Mouse (Mus musculus) testis, postnatal 10 days (tissue): Measurements from ENCODE around the gene Hoxa6.

Experiments
- DNase-seq: peaks from one replicate; pipeline ENCODE4 v3.0.0; 2021; ENCODE audit warnings: low spot score

Hoxa6 gene

DNA sequence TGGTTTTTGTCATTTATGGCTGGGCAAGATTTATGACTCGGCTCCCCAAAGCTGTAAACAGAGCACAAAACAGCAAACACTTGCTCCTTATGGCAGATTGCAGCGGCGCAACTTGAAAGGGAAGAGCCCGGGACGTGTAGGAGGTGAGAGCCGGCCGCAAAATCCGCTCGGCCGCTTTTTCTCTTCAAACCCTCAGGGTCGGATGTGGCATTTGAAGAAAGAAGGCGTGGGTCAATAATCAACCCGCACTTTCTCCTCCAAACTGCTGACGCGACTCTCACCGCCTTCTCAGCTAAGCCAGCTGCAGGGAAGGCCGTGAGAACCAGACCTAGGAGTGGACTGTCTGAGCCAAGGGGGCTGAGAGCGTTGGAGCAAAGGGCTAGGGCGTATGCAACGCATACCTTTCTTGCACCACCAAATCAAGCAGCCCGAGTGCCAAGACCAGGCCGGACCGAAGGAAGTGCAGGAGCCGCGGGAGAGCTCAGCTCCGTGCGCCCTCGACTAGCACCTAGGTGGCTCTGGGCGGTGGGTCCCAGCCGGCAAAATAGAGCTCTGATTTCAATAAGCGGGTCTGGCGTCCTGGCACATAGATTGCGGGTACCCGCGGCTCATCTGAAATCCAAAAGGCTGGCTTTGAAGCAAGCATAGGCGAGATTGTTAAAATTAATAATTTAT is 31.3 kb downstream of the Hoxa6 start, which contains the start of gene 5730596B20Rik:
Gene 5730596B20Rik (plus strand): TSS at position 438 of the 675 bp plus-strand sequence.
- peak; percentile 41 for DNase-seq

DNA sequence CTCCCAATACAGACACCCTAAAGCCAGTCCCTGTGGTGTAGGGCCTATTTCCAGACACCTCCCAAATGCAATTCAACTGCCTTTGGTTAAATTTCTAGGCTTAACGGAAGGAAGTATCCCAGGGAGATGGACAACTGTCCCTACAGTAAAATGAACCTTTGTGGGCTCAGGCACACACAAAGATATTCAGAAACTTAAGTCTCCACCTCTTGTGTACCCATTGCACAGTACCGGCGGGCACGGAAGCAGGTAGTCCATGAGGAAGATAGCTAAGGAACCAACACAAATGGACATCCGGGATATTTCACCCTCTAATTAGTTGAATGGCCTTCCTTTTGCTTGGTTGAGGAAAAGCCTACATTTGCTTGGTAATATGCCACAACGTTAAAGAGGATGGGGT is 32.1 kb downstream of the Hoxa6 start:
- no peak for DNase-seq

DNA sequence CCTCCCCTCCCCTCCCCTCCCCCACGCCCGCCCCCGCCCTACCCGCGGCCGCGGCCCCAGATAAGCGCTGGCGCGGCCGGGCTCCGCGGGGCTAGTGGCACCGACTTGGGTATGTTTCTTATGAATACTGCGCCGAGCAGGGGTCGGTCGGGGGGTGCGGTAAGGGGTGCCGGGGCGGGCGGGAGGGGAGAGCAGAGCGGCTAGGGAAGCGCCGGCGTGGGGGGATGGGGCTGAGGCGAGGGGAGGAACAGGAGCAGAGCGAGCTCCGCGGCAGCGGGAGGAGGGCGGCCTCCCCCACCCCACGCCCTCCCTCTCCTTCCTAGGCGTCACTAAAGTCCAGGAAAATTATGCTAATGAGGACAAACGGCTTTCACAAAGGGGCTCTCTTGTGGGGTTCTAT is 32.7 kb downstream of the Hoxa6 start:
- DNase-seq: peak; percentile 60

DNA sequence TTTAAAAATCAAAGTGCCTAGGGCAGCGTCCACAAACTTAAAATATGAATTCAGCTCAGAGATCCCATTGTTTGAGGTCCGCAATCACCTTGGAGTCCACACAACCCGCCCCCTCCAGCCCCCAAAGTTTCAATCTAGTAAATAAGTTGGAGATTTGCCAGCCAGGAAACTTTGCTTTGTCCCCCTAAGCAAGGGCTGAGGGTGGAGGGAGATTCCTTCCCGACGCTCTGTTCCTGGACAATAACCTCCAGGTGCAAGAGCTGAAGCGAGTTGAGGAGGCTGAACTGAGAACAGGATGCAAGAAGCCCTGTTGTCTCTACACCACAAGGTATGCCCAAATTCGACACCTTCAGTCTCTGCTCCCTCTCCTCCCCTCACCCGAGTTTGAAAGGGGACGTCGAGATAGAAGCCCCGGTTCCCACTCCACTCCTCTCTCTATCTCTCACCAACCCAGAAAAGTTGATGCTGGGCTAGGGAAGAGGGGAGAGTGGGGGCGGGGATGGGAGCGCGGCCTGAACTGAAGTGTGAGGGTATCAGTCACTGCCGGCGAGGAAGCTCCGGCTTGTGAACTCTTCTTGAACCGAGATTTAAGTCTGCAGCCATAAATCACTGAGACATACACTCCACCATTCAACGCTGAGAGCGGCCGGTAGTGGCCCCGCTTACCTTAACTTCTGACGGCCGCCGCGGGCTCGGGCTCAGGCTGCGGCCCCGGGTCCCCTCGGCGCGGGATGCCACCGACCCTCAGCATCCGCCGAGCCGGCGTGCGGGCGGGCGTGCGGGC is 33.4 kb downstream of the Hoxa6 start:
- peak; percentile 47 for DNase-seq

DNA sequence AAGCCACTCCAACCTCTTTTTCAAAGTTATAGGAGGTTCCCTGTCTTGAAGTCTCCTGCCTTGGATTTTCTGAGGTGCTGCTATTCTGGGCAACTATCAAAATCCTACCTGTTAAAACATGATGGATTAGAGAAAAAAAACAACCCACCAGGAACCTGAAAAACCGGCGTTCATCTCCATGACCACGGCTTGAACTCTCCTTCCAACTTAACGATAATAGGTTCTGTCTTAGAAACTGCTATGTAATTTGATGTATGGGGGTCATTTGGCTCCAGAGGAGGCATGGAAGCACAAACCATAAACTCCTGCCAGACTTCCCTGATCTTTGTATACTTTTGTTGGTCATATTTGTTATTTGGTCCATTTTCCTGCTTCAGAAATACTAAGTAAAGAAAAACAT is 34.9 kb downstream of the Hoxa6 start:
- DNase-seq: no peak

DNA sequence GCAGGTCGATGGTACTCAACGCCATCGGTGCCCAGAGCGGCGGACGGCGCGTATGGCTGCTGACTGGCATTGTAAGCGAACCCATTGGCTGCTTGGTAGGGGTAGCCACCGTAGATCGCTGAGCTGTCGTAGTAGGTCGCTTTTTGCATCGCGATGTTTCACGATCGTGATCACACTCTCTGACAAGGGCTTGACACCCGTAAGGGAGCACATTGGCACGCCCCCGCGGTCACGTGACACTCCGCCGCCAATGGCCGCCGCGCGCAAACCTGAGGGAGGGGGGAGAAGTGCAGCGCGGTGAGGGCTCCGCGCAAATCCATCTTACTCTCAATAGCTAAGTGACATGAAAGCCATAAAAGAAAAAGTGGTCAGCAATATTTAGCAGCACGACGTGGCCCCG is 36.0 kb downstream of the Hoxa6 start:
- DNase-seq: peak; percentile 82

DNA sequence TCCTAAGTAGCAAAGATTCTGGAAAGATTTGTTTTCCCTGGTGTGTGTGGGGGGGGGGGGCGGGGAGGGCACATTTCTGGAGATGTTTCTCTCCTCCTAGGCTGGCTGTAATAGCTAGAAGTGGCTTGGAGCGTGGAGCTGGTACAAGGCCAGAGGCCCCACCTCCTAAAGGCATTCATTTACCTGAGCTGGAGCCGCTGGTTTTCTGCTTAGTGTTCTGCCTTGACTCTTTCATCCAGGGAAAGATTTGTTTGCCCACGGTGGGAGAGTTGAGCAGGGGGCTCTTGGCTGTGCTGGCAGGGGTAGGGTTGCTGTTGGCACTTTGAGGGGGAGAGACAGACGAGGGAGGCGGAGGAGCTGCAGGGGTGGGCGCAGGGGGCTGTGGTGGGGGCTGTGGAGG is 36.6 kb downstream of the Hoxa6 start:
- DNase-seq: no peak

DNA sequence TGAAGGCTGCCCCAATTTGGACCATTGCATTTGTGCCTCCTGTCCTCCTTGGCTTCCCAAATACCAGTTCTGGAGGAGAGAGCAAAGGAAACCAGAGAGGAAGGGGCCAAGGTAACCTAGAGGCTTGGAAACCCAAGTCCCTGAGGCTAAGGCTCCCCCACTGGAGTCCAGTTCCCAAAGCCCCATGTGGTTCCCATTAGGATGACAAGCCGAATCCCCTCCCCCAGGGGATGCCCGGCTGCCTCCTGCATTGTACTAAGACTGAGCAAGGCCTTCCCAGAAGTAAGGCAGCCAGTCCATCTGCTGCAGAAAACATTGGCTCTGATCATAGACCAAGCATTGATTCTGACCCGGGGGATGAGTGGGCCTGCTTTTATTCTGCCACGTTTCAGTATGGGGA is 37.2 kb downstream of the Hoxa6 start:
- DNase-seq: no peak

DNA sequence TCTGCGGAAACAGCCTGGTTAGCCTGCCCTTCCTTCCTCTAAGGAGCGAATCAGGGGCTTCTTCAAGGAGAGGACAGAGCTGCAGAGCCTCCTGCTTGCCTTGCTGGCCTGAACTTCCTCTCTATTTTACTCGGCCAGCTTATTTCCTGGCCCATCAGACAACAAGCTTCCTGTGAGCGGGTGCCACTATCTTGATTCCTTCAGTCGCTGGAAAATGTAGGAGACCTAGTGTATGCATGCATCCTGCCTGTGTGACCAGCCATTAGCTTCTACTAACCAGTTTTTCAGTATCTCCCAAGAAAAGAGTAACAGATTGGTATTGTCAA is 37.7 kb downstream of the Hoxa6 start:
- DNase-seq: no peak

DNA sequence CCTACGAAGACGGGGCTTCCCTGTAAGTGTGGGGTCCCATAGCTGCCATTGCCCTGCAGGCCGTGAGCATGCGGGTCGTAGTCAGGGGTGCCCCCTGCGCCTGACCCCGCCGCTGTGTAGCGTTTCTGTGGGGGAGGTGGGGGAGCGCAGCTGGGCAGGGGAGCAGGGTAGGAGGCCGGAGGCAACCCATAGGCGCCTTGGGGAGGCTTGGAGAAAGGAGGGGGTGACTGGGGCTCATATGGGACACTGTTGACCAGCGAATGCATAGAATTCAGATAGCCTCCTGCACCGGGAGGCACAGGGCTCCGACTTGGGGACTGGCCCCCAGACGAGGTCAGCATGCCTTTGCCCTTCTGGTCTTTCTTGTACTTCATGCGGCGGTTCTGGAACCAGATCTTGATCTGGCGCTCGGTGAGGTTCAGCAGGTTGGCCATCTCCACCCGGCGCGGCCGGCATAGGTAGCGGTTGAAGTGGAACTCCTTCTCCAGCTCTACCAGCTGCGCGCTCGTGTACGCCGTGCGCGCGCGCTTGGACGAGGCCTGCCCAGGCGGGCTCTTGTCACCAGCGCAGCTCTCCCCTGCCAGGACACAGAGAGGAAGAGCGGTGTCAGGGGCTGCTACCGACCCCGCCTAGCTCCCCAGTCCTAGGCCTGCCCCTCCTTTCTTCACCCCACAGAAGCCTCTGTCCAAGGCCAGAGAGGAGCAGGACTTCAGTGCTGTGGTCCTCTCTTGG is 38.2 kb downstream of the Hoxa6 start:
- DNase-seq: no peak

DNA sequence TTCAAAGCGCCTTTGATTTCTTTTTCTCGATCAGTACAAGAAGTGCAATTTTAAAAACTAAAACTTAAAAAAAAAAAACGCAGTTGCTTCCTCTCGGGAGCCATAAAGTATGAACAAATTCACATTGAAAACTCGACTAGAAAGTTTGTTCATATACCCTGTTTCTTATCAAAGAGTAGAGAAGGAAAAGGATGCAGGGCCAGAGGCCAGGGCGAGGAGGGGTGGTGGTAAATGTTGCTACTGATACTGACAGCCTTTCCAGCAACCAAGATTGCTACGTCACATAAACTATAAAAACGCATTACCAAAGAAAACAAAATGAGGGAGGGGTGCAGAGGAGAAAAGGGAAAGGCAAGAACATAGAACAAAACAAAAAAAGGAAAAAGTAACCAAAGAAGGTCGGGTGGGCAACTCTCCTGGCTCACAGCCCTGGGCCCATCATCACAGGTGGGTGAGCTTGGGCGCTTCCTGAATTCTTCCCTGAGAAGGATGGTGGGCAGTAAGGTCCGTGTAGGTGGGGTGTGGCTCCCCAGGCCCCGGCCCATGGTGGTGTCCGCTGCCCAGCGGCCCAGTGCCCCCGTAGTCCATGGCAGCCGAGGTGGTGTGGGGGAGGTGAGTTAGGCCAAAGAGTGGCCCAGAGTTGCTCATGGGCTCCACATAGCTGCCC is 38.9 kb downstream of the Hoxa6 start:
- DNase-seq: no peak

DNA sequence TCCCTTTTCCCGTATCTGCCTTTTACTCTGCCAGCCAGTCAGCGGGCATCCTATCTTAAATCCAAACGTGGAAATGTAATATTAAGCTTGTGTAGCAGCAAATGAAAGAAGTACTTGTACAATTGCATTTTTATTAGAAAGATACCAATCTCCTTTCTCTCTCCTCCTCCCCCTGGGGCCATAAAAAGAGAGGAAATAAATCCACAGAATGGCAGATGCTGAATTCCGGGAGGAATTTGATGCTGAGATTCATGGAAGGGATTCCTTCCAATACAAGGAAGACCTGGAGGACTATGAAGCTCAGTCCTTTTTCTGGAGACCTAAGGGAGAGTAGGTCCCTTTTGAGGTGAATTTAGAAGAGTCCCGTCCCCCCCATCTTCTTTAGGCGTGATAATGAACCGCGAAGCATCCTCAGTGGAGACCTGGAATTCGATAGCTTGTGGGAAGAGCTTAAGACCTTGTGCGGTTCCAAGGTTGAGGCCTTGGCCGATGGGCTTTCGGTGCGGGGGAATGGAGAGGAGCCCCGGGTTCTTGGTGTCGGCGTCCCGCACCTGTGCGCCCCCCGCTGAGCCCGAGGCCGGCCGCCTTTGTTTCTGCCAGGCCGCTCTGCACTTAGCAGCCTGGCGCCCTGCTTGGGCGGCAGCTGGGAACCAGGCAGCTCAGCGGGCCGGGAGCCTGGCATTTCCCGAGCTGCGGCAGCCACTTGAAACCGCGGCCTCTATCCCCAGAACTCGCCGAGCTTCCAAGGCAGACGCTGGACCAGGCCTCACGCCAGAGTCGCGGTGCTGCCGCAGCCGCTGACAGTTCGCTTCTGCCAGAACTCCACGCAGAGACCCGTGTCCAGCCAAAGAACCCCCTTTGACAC is 40.1 kb downstream of the Hoxa6 start:
- DNase-seq: no peak

DNA sequence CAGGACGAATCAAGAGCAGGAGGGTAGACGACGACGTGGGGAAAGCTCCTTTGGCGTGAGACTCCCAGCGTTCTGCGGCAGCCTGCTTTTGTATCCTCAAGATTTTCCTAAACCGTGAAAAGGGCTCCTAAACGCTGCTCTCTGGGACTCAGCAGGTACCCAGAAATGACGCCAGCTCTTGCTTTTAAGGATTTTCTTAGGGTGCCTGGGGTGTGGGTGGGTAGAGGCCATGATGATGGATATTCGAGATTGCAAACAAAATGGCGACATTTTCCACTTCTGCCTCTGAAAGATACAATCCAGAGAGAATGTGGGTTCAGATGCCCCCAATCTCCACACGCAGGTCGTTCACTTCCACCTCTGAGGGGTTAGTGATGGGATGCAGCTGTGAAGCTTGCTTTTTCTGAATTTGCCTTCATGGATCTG is 40.8 kb downstream of the Hoxa6 start:
- no peak for DNase-seq

DNA sequence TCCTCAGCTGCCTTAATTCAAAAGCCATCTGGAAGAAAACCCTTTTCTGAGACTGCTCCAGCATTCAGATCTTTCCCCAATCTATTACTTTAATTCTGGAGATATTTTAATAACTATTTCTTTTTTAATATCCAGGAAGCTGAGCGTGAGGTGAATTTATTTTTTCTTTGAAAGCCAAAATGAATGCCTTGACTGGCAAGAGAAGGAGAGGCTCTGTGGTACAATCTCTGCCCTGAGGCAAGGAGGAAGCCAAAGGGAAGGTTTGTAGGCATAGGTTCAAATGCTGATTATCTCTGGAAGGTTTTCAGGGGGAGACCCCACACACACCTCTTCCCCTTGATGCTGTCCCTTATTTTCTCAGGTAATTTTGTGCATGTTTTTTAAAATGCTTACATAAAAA is 41.3 kb downstream of the Hoxa6 start:
- no peak for DNase-seq

DNA sequence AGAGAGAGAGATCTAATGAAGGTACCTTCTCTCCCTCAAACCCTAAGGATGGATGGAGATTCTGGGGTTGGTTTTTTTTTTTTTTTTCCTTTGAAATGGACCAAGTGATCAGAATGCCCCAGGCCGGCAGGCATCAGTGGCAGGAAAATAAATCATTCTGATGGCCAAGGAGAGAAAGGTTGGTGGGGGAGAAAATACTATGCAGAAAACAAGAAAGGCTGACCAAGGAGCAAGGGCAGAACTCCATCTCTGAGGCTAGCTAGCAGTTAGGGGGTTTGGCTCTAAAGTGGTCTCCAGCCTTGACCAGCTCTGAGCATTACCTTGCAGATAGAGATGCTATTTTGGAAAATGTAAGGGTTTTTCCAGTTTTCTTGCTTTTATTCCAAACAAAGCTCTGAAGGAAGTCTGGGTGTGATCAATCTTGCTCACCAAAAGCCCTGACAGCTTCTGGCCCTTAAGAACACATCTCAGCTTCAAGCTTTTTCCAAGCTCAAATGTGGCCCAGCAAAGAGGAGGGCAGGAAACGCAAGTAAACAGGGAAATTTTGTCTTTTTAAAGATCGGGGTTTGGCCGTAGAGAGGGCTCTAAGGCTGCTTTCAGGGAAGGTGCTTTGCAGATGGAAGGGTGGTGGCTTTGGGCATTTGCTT is 42.0 kb downstream of the Hoxa6 start:
- DNase-seq: no peak

DNA sequence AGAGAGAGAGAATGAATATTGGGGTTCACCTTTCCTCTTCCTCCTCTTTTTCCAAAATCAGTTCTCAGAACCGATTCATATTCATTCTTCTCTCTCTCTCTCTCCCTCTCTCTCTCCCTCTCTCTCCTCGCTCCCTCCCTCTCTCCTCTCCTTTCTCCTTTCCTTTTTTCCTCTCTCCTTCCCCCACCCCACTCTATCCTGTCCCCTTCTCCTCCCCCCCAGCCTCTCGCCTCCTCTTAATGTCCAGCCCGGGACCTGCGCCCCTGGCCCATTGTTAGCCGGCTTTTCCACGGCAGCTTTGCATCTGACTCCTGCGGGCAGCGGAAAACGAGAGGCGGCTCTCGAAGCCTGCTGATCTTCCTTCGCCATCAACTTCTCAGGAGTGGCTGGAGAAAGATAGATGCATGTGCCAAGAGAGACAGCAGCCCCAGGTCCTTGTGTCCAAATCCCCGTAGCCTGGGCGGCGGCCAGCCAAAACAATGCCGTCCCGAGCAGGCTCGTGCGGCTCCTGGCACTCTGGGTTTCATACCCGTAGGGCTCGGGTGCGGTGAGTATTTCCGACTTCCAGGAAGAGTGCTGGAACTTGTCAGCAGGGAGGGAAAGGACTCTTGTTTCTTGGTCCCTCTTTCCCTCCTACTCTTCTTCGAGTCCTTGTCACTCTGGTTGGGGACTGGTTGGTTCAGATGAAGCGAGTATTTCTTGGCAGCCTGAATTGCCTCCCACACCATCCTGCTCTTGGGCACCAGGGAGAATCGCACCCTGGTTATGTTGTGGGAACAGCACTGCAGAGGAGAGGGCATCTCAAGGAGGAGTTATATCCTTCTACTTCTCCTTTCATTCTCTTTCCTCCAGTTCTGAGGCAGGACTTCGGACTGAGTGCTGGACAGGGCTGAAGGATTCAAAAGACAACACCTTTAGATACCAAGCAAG is 42.8 kb downstream of the Hoxa6 start:
- DNase-seq: no peak

DNA sequence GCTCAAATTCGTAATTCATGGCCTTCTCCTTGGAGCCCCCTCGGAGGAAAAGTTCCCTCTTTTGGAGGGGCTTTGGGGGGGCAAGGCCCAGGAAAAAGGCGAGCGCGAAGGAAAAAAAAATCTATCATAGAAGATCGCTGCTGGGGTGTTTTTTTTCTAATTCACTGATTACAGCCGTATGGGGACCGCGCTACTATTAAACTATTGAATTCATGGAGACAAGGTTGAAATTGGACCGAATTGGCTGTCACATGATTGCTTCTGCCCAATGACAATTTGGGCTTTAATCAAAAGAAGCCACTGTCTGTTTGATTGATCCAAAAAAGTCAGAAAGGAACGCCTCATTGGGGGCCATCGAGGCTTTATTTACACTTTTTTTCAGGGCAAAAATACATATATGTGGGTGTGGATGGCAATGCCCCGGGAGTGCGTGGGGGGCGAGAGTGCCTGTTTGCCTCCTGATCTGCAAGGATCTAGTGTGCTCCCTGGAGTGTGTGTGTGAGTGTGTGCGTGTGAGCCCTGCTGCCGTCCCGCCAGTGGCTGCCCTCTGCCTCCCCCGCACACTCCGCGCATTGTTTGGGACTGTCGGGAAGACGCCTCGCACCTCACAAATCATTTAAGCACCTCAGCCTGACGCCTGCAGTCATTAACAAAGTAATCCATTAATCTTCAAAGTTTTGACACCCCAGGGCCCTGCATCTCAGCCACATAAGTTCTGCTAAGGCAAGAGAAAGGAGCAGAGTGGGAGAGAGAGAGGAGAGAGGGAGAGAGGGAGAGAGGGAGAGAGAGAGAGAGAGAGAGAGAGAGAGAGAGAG is 43.7 kb downstream of the Hoxa6 start, which contains the start of gene Hoxa2:
Gene Hoxa2 (minus strand): TSS at position 206 of the 815 bp plus-strand sequence.
- peak; percentile 41 for DNase-seq

DNA sequence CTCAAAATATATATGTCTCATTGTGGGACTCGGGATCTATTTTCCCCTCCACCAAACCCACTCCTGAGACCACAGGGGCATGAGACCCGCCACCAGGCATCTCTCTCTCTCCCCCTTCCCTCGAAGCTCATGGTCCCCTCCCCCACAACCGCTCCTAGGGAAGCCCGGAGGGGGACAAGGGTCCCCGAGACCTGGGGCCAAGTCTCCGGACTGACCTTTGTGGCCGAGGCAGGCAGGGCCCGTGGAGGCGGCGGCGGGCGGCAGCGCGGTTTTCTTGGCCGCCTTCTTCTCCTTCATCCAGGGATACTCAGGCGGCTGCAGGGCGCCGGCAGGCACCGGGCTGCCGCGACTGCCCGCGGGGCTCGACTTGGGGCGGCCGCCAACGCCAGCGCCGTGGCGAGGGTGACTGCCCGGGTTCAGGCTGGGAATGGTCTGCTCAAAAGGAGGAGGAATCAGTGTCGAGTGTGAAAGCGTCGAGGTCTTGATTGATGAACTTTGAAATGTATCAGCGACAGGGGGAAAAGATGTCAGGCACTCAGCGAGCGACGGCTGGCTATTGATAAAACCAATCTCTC is 44.4 kb downstream of the Hoxa6 start:
- peak; percentile 43 for DNase-seq
